Mouse (Mus musculus) thymus, adult 2 months (tissue): ENCODE results near the gene Tsen54. TPM values are rescaled to one million over a fixed set of nuclear protein-coding genes. Genes with fewer than 3 reads are reported as not detected.

Source experiments
- DNase-seq: peaks from one replicate; pipeline ENCODE4 v3.0.0; 2021
- H3K27ac ChIP-seq: fragments of 200-500 bp; 2 replicates; pipeline ENCODE4 v1.5.1; 2012; ENCODE audit warnings: low read length, control low read depth; ENCODE audit not compliant: control insufficient read depth, insufficient read depth
- H3K27me3 ChIP-seq: fragments of 200-500 bp; 2 replicates; pipeline ENCODE4 v1.6.1; 2012; ENCODE audit warnings: mild to moderate bottlenecking, low read length, moderate library complexity, mixed read lengths; ENCODE audit not compliant: control insufficient read depth, insufficient read depth
- H3K36me3 ChIP-seq: fragments of 200-500 bp; 2 replicates; pipeline ENCODE4 v1.6.1; 2012; ENCODE audit warnings: mild to moderate bottlenecking, low read length, moderate library complexity; ENCODE audit not compliant: control insufficient read depth, insufficient read depth
- H3K4me1 ChIP-seq: fragments of 200-500 bp; replicated peaks from 2 replicates; pipeline ENCODE4 v1.6.1; 2012; ENCODE audit warnings: low read length; ENCODE audit not compliant: control insufficient read depth, insufficient read depth
- H3K4me3 ChIP-seq: fragments of 200-500 bp; 2 replicates; pipeline ENCODE4 v1.5.1; 2012; ENCODE audit warnings: mild to moderate bottlenecking, low read length, control low read depth, moderate library complexity; ENCODE audit not compliant: control insufficient read depth, insufficient read depth
- CTCF ChIP-seq: fragments of 200-500 bp; IDR thresholded peaks from 2 replicates; pipeline ENCODE4 v1.5.1; 2012; ENCODE audit warnings: mild to moderate bottlenecking, control low read depth, low read length, moderate library complexity, borderline replicate concordance; ENCODE audit not compliant: control insufficient read depth, poor library complexity, insufficient read depth; ENCODE audit errors: extremely low read depth
- POLR2A ChIP-seq: fragments of 200-500 bp; IDR thresholded peaks from 2 replicates; pipeline ENCODE4 v1.6.1; 2012; ENCODE audit warnings: mild to moderate bottlenecking, low read length, control low read depth, moderate library complexity; ENCODE audit not compliant: control insufficient read depth, poor library complexity, insufficient read depth; ENCODE audit errors: extremely low read depth
- WGBS: fragments of 180-500 bp; shearing (Covaris S2); methylation state at CpG from one replicate; pipeline ENCODE4 v1.1.7; 2018; 5-methylcytosine and 5-hydroxymethylcytosine counted together
- polyA plus RNA-seq: library from polyadenylated mRNA; depleted of rRNA; stranded (reverse); fragments of >200 nt; gene quantifications from 2 replicates; pipeline ENCODE4 v1.2.3, GENCODE M21; 2012

The Tsen54 gene
- polyA plus RNA-seq, 1 experiment, result 34.3 TPM

- Histone ChIP-seq H3K27ac (no peak overlapping the region), H3K4me1 (no peaks in the 10 kb centered on the region), H3K4me3 (no peak overlapping the region), H3K36me3 (no peaks in the 10 kb centered on the region), H3K27me3 (no peaks in the 10 kb centered on the region)
- TF ChIP-seq CTCF, result no peak
- no peak for TF ChIP-seq POLR2A
- WGBS, result 93% methylated on average over 6 of the region's 6 CpGs
- no peak for DNase-seq
Observed at GRCm38 (mm10) chr11:115832064-115832463, 17.5 kb downstream of the Tsen54 start.

- H3K27ac ChIP-seq, result no peak overlapping the region
- 93% methylated on average over 8 of the region's 8 CpGs for WGBS
Observed at GRCm38 (mm10) chr11:115832523-115832922, 18.0 kb downstream of the Tsen54 start.

GRCm38 (mm10) chr11:115833021-115833513 lies 18.5 kb downstream of the Tsen54 start:
- H3K27ac ChIP-seq, result no peak overlapping the region
- WGBS, result 89% methylated on average over 8 of the region's 8 CpGs
- H3K27me3 ChIP-seq, result no peaks in the 10 kb centered on the region
- H3K4me3 ChIP-seq, result no peak overlapping the region
- no peaks in the 10 kb centered on the region for H3K4me1 ChIP-seq
- TF ChIP-seq CTCF (no peak), POLR2A (no peak)
- H3K36me3 ChIP-seq, result no peaks in the 10 kb centered on the region
- no peak for DNase-seq

More at GRCm38 (mm10) chr11:115832523-115832922, 18.0 kb downstream of the Tsen54 start:
- DNase-seq, result no peak
- Histone ChIP-seq H3K4me1 (no peaks in the 10 kb centered on the region), H3K36me3 (no peaks in the 10 kb centered on the region), H3K4me3 (no peak overlapping the region), H3K27me3 (no peaks in the 10 kb centered on the region)
- TF ChIP-seq POLR2A, result no peak
- no peak for TF ChIP-seq CTCF

- Histone ChIP-seq H3K27me3 (no peaks in the 10 kb centered on the region), H3K27ac (no peak overlapping the region)
- 91% methylated on average over 6 of the region's 6 CpGs for WGBS
Observed at GRCm38 (mm10) chr11:115834033-115834432, 19.5 kb downstream of the Tsen54 start.

GRCm38 (mm10) chr11:115836656-115837395 lies 22.3 kb downstream of the Tsen54 start:
- Histone ChIP-seq H3K4me3 (no peak overlapping the region), H3K27me3 (no peaks in the 10 kb centered on the region), H3K36me3 (no peaks in the 10 kb centered on the region), H3K4me1 (no peaks in the 10 kb centered on the region), H3K27ac (no peak overlapping the region)
- 89% methylated on average over 11 of the region's 11 CpGs for WGBS
- TF ChIP-seq CTCF, result no peak
- TF ChIP-seq POLR2A, result no peak
- no peak for DNase-seq

More at GRCm38 (mm10) chr11:115834033-115834432, 19.5 kb downstream of the Tsen54 start:
- Histone ChIP-seq H3K4me1 (no peaks in the 10 kb centered on the region), H3K4me3 (no peak overlapping the region), H3K36me3 (no peaks in the 10 kb centered on the region)
- no peak for DNase-seq
- TF ChIP-seq POLR2A, result no peak
- TF ChIP-seq CTCF, result no peak

GRCm38 (mm10) chr11:115837606-115838345 lies 23.3 kb downstream of the Tsen54 start:
- 97% methylated on average over 22 of the region's 22 CpGs for WGBS
- H3K4me3 ChIP-seq, result no peak overlapping the region
- no peaks in the 10 kb centered on the region for H3K36me3 ChIP-seq
- H3K27me3 ChIP-seq, result no peaks in the 10 kb centered on the region
- H3K4me1 ChIP-seq, result no peaks in the 10 kb centered on the region
- TF ChIP-seq POLR2A (no peak), CTCF (no peak)
- no peak for DNase-seq
- H3K27ac ChIP-seq, result no peak overlapping the region
